Mouse (Mus musculus) forebrain, embryonic 11.5 days (tissue): ENCODE measurements at regions not wholly inside any gene's neighbourhood (a gene's known extent, or its start where the extent isn't known, plus 50 kb on each side); places are given as distances from the start of the nearest gene placed in this dataset.

ENCODE experiments used
- ATAC-seq: fragments of 200-750 bp; cut with Nextera tagmentation; replicated peaks from 2 replicates; pipeline ENCODE4 v1.8.0; 2017; ENCODE audit warnings: moderate TSS enrichment; ENCODE audit not compliant: low FRiP score
- DNase-seq: peaks from one replicate; pipeline ENCODE4 v3.0.0-alpha.2; 2017; ENCODE audit warnings: low spot score
- H3K27ac ChIP-seq: fragments of 300-500 bp; sonication (generic); 2 replicates; pipeline ENCODE4 v1.5.1; 2014; ENCODE audit warnings: low read depth, low read length
- H3K27me3 ChIP-seq: fragments of 300-500 bp; sonication (generic); 2 replicates; pipeline ENCODE4 v1.6.1; 2014; ENCODE audit warnings: mild to moderate bottlenecking, low read length, mixed read lengths; ENCODE audit not compliant: control insufficient read depth, insufficient read depth
- H3K36me3 ChIP-seq: fragments of 300-500 bp; sonication (generic); 2 replicates; pipeline ENCODE4 v1.6.1; 2014; ENCODE audit warnings: mild to moderate bottlenecking, low read length, moderate library complexity, mixed read lengths; ENCODE audit not compliant: control insufficient read depth, insufficient read depth
- H3K4me1 ChIP-seq: fragments of 300-500 bp; sonication (generic); replicated peaks from 2 replicates; pipeline ENCODE4 v1.6.1; 2014; ENCODE audit warnings: low read length, mixed read lengths; ENCODE audit not compliant: control insufficient read depth, insufficient read depth
- H3K4me2 ChIP-seq: fragments of 300-500 bp; sonication (generic); 2 replicates; pipeline ENCODE4 v1.6.1; 2014; ENCODE audit warnings: low read depth, mild to moderate bottlenecking, low read length, moderate library complexity, mixed read lengths; ENCODE audit not compliant: severe bottlenecking
- H3K4me3 ChIP-seq: fragments of 300-500 bp; sonication (generic); 2 replicates; pipeline ENCODE4 v1.5.1; 2014; ENCODE audit warnings: low read depth, low read length
- H3K9ac ChIP-seq: fragments of 300-500 bp; sonication (generic); 2 replicates; pipeline ENCODE4 v1.6.1; 2014; ENCODE audit warnings: low read length
- H3K9me3 ChIP-seq: fragments of 300-500 bp; sonication (generic); 2 replicates; pipeline ENCODE4 v1.6.1; 2016; ENCODE audit warnings: low read length, mixed read lengths; ENCODE audit not compliant: control insufficient read depth
- WGBS: fragments of 180-500 bp; shearing (Covaris S2); extraction: QIAGEN DNeasy Blood & Tissue Kit; methylation state at CpG from one replicate; pipeline ENCODE4 v1.1.7; 2014; 5-methylcytosine and 5-hydroxymethylcytosine counted together

DNA sequence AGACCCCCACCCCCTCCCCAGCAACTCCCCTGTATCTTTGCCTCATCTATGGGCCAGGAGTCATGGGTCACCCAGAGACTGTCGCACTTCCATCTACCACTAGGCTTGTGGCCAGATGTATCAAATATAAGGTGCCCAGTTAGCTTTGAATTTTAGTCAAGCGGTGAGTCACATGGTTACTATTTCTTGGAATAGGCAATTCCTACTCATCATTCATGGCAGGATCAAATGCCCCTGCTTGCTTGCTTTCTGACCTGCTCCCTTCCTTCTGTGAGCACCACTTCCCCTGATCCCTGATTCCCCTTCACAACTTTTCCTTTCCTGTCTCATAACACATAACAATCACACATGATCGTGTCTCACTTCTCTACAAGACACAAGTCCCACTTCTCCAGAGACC lies 288.2 kb upstream of the Jarid2 start:
- 95% methylated on average over 3 of the region's 3 CpGs for WGBS
- no peak overlapping the region for H3K9ac ChIP-seq
- H3K36me3 ChIP-seq, result no peaks in the 10 kb centered on the region
- H3K4me2 ChIP-seq, result no peak overlapping the region
- ATAC-seq (no peak), DNase-seq (no peak)
- no peak overlapping the region for H3K27ac ChIP-seq
- H3K4me1 ChIP-seq, result no peaks in the 10 kb centered on the region
- H3K9me3 ChIP-seq, result no peaks in the 10 kb centered on the region
- no peak overlapping the region for H3K4me3 ChIP-seq
- no peaks in the 10 kb centered on the region for H3K27me3 ChIP-seq

DNA sequence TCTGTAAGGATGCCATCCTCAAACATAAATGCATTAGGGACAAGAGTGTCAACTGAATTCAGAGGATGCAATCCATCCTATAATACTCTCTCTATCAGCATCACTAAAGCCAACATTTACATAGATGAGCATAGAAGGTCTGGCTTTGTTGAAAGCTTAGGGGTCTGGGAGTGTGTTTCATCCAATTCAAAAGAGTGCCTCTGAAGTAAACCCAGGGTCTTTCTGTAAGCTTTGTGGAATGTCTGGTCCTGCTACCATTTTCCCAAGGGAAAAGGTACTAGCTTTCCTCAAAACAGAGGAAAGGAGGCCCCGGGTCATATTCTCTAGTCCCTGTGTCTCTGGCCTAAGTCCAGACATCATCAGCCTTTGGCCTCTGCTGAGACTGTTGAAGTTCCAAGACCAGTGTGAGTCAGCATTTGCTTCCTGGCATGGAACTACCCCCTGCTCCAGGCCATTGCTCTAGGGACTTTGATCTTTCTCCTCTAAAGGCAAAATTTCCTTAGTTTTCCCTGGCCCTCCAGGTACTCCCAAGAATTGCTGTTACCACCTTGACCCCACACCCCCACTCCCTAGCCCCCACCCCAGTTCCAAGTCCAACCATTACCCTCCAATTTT lies 280.0 kb upstream of the Jarid2 start:
- Histone ChIP-seq H3K4me1 (no peaks in the 10 kb centered on the region), H3K4me3 (no peak overlapping the region), H3K9ac (no peak overlapping the region), H3K36me3 (no peaks in the 10 kb centered on the region), H3K9me3 (peaks cover 3% of the 10 kb centered on the region; the same call in 1 of the 2 replicates), H3K4me2 (no peak overlapping the region), H3K27me3 (no peaks in the 10 kb centered on the region), H3K27ac (no peak overlapping the region)
- DNase-seq (no peak), ATAC-seq (no peak)
- WGBS, result 89% methylated on average over 1 of the region's 1 CpGs

DNA sequence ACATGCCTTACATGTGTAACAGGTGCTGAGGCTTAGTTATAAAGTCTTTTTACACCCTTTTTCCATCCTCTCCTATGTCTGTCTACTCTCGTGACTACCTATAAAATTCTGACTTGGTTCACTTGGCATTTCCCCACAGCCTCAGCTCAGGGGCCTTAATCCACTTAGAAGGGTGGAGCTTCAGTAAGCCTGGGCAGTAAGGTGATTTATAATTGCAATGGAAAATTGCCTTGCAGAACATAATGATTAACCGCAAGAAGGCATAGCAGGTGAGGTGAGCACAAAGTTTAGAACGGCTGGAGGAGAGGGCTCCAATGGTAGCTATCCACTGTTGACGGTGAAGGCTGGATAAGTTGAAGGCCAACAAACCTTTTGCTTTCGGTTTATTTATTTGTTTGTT lies 278.1 kb upstream of the Jarid2 start:
- H3K9me3 ChIP-seq, result peaks cover 3% of the 10 kb centered on the region; the same call in 1 of the 2 replicates
- H3K4me3 ChIP-seq, result no peak overlapping the region
- DNase-seq, result no peak

DNA sequence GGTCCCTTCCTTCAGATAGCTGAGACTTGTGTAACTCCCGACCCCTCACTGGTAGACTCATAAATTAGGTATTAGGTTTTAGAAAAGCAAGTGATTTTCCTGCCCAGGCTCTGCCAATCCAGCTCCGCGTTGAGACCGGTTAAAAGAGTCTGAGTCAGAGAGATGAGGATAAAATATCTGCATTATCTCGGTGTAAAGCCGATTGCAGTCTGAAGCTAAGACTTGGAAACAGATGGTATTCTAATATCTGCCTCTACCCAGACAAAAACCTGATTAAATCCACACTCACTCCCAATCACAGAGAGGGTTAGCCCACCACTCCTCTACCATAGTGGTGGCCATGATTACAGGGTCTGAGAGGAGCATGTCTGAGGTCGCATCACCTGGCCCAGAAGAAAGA lies 276.1 kb upstream of the Jarid2 start:
- Histone ChIP-seq H3K27me3 (no peaks in the 10 kb centered on the region), H3K9me3 (peaks cover 3% of the 10 kb centered on the region; the same call in 1 of the 2 replicates), H3K9ac (no peak overlapping the region), H3K27ac (no peak overlapping the region), H3K4me3 (no peak overlapping the region), H3K4me2 (no peak overlapping the region), H3K36me3 (no peaks in the 10 kb centered on the region), H3K4me1 (0 out of 2 replicates have a peak, but pooled peaks cover under 1% of the 10 kb centered on the region)
- 82% methylated on average over 7 of the region's 7 CpGs for WGBS
- DNase-seq (no peak), ATAC-seq (no peak)

More for the DNA sequence above, 278.1 kb upstream of the Jarid2 start:
- Histone ChIP-seq H3K4me2 (no peak overlapping the region), H3K36me3 (no peaks in the 10 kb centered on the region), H3K27ac (no peak overlapping the region), H3K27me3 (no peaks in the 10 kb centered on the region), H3K4me1 (no peaks in the 10 kb centered on the region), H3K9ac (no peak overlapping the region)
- ATAC-seq, result no peak
- WGBS, result 85% methylated on average over 5 of the region's 5 CpGs

DNA sequence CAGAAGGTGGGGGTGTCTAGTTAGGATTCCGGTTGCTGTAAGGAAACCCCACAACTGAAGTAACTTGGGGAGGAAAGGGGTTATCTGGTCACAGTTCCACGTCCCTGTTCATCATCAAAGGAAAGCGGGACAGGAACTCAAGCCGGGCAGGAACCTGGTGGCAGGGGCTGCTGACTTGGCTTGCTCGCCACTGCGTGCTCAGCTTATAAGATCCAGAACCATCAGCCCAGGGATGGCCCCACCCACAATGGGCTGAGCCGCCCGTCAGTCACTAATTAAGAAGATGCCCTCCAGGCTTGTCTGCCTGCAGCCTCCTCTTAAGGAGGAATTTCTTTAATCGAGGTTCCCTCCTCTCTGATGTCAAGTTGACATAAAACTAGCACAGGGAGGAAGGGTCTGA lies 275.1 kb upstream of the Jarid2 start:
- Histone ChIP-seq H3K4me2 (no peak overlapping the region), H3K27me3 (no peaks in the 10 kb centered on the region), H3K27ac (no peak overlapping the region), H3K4me3 (no peak overlapping the region), H3K9me3 (no peaks in the 10 kb centered on the region; the same call in 1 of the 2 replicates), H3K36me3 (no peaks in the 10 kb centered on the region), H3K4me1 (peaks cover 3% of the 10 kb centered on the region; the same call in 1 of the 2 replicates), H3K9ac (no peak overlapping the region)
- 40% methylated on average over 9 of the region's 9 CpGs for WGBS
- peak; percentile 52 for DNase-seq
- ATAC-seq, result no peak

DNA sequence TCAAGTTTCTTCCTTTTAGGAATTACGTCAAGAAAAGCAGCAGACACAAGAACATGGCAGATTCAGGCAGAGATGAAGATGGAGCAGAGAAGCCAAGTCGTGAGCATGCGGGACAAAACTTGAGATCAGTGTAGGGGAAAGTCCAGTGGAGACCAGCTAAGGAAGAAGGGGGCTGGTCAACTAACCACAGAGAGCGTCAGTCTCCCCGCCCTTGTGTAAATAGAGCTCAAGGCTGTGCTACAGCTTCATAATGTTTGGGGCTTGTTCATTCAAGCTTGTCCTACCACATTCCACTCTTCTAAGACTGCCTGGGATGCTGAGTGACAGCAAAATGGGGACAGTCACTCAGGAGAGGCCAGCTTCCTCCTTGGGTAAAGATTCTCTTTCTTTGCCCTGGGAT lies 274.1 kb upstream of the Jarid2 start:
- Histone ChIP-seq H3K4me1 (peaks cover 3% of the 10 kb centered on the region; the same call in 1 of the 2 replicates), H3K27me3 (no peaks in the 10 kb centered on the region), H3K9ac (no peak overlapping the region), H3K9me3 (no peaks in the 10 kb centered on the region; the same call in 1 of the 2 replicates), H3K4me2 (no peak overlapping the region), H3K27ac (no peak overlapping the region), H3K36me3 (no peaks in the 10 kb centered on the region), H3K4me3 (no peak overlapping the region)
- DNase-seq (no peak), ATAC-seq (no peak)
- 68% methylated on average over 5 of the region's 5 CpGs for WGBS

DNA sequence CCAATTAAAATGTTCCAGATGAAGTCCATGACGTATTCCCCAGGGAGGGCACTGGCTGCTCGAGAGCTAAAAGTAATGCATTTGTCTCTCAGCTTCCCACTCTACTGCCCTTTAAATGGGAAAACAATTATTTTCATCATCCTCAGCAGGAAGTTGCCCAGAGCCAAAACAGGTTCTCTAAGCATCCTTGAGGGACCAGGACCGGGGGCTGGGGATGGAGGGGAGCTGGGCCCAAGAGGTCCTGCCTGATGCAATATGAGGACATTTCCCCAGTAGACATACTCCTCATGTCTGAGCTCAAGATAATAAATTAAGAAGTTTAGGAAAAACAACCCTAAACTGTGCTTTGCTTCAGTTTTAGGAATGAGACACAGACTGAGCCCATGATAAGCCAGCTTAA lies 270.5 kb upstream of the Jarid2 start:
- ATAC-seq, result 0 out of 2 replicates have a peak, but pooled peaks have one; percentile 5

DNA sequence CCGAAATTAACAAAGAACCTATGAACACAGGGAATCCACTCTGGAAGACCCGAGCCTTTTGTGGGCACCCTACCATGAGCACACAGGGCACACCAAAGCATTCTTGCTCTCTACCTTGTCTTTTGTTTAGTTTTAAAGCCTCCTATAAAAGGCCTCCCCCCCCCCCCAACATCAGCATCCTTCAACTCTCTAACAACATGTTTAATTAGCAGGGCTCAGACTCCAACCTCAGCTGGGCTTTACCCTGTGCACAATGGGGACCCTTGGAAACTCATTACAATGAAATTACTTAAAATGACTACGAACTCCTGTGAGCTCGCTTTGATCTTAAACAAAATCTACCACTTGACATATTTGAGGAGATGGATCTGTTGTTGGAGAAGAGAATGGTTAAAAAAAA lies 270.1 kb upstream of the Jarid2 start:
- DNase-seq, result peak; percentile 70
- Histone ChIP-seq H3K27me3 (no peaks in the 10 kb centered on the region), H3K4me3 (no peak overlapping the region), H3K9me3 (no peaks in the 10 kb centered on the region; the same call in 1 of the 2 replicates), H3K36me3 (no peaks in the 10 kb centered on the region), H3K4me1 (peaks cover 3% of the 10 kb centered on the region; the same call in 1 of the 2 replicates), H3K9ac (no peak overlapping the region), H3K27ac (peak overlapping the region; percentile 4; the same call in 1 of the 2 replicates), H3K4me2 (no peak overlapping the region)
- WGBS, result 13% methylated on average over 4 of the region's 4 CpGs
- ATAC-seq, result peak; percentile 85

More for the DNA sequence above, 270.5 kb upstream of the Jarid2 start:
- H3K4me2 ChIP-seq, result no peak overlapping the region
- 14% methylated on average over 3 of the region's 3 CpGs for WGBS
- no peak for DNase-seq
- no peaks in the 10 kb centered on the region for H3K36me3 ChIP-seq
- no peak overlapping the region for H3K4me3 ChIP-seq
- no peaks in the 10 kb centered on the region for H3K27me3 ChIP-seq
- H3K27ac ChIP-seq, result peak overlapping the region; percentile 4; the same call in 1 of the 2 replicates
- peaks cover 3% of the 10 kb centered on the region; the same call in 1 of the 2 replicates for H3K4me1 ChIP-seq
- H3K9me3 ChIP-seq, result no peaks in the 10 kb centered on the region; the same call in 1 of the 2 replicates
- no peak overlapping the region for H3K9ac ChIP-seq

DNA sequence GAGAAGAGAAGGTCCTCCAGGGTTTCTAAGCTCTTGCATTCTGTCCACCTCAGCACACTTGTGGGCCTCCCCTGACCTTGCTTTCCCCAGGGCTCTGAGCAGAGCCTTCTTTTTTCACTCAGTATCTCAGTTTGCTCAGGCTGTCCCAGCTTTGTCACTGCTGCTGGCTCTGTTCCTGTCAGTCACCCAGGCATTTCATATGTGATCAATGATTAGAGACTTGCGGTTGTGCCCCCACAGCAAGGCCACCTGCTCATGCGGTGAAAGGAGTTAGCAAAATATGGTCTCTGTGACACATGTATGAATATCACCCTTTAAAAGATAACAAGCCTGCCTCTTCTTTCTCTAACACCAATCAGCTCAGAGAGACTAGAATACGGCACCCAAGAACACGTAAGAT lies 265.6 kb upstream of the Jarid2 start:
- H3K9ac ChIP-seq, result no peak overlapping the region
- no peaks in the 10 kb centered on the region; the same call in 1 of the 2 replicates for H3K4me1 ChIP-seq
- no peaks in the 10 kb centered on the region for H3K36me3 ChIP-seq
- no peak overlapping the region for H3K4me2 ChIP-seq
- H3K27me3 ChIP-seq, result no peaks in the 10 kb centered on the region
- 94% methylated on average over 4 of the region's 4 CpGs for WGBS
- no peak for DNase-seq
- no peak overlapping the region for H3K4me3 ChIP-seq
- H3K9me3 ChIP-seq, result no peaks in the 10 kb centered on the region; the same call in 1 of the 2 replicates
- ATAC-seq, result no peak
- no peak overlapping the region for H3K27ac ChIP-seq
